Mouse (Mus musculus): ENCODE data around the gene Zfp64. TPM values are rescaled to one million over a fixed set of nuclear protein-coding genes. Genes with fewer than 3 reads are reported as not detected.
"Not testable (repeated sequence)": the region's sequence is repeated elsewhere in the genome, so short reads cannot be mapped to it uniquely, and the experiment has no call there.

Zfp64 gene
- polyA plus RNA-seq, 1 experiment: 28.1 TPM

DNA sequence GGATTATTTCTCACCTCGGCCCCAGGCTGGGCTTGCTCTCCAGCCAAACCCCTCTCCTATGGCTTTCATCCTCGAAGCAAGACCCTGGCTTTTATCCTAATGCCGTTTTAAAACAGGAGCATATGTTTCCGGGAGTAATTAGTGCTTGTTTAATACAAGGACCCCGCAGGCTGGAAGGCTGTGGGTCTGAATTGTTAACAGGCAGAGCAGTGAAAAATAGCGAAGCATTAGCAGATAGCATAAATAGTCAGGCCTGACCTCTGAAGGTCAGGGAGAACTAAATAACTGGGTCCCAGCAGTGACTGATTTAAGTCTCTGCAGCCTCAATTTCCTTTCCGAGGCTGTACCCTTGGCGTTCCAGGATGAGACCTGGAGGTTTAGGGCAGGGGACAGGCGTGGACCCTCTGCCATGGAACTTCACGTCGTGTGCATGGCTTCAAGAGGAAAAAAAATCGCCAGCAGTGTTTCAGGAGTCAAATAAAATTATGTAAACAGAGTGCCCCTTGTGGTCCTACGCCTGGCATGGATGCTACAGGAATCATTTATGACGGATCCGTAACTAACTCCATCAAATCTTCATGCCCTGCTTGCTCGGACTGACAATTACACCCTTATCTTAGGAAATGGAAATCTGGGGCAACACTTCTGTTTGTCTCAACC is 95.2 kb downstream of the Zfp64 start:
- no peaks in the 10 kb centered on the region for H3K79me2 ChIP-seq (ENCODE audit: control insufficient read depth, insufficient read depth)
- TF ChIP-seq USF1 (IDR thresholded peaks at IDR 0.05; ENCODE audit: low read depth) (no peak), MYOD1 (IDR thresholded peaks at IDR 0.05; ENCODE audit: control insufficient read depth, insufficient read length, low read depth) (no peak), MYOG (IDR thresholded peaks at IDR 0.05; ENCODE audit: control insufficient read depth, extremely low read depth, insufficient read length) (no peak), FOSL1 (IDR thresholded peaks at IDR 0.05; ENCODE audit: insufficient read depth, low read length, poor library complexity, severe bottlenecking) (no peak), CEBPB (IDR thresholded peaks at IDR 0.05; ENCODE audit: low read depth) (no peak)
- no peaks in the 10 kb centered on the region for H3K79me3 ChIP-seq (ENCODE audit: low read depth)
- no peak overlapping the region for H3ac ChIP-seq (ENCODE audit: control insufficient read depth, insufficient read length, low read depth)
- H3K27me3 ChIP-seq (ENCODE audit: control insufficient read depth, insufficient read depth, insufficient read length): no peaks in the 10 kb centered on the region
- H3K36me3 ChIP-seq (ENCODE audit: control insufficient read depth, insufficient read depth): no peaks in the 10 kb centered on the region
- no peak overlapping the region for H3K4me3 ChIP-seq (ENCODE audit: insufficient read depth, poor library complexity, severe bottlenecking)

DNA sequence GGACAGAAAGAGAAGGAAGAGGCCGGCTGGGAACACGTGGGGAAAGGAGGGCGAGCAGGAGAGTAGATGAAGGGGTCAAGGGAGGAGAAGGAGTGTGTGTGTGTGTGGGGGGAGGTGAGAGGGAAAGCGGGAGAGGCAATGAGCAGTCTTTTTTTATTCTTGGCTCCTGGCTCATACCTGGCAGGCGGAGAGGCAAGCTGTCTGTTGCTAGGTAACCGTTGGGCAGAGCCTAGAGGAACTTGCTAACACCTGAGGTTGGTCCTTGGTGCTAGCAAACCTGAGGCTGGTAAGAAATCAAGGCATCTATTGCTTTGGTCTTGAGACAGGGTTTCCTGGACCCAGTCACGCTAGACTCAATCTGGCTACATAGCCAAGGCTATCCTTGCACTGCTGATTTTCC is 98.7 kb downstream of the Zfp64 start:
- no peak for TF ChIP-seq USF1 (IDR thresholded peaks at IDR 0.05; ENCODE audit: low read depth)
- no peak for TF ChIP-seq MYOD1 (IDR thresholded peaks at IDR 0.05; ENCODE audit: control insufficient read depth, insufficient read length, low read depth)
- no peak for TF ChIP-seq MYOG (IDR thresholded peaks at IDR 0.05; ENCODE audit: control insufficient read depth, extremely low read depth, insufficient read length)
- no peak for TF ChIP-seq MAX (IDR thresholded peaks at IDR 0.05)
- Histone ChIP-seq H3K79me3 (ENCODE audit: low read depth) (no peaks in the 10 kb centered on the region), H3K36me3 (ENCODE audit: control insufficient read depth, insufficient read depth) (no peaks in the 10 kb centered on the region), H3K27me3 (ENCODE audit: control insufficient read depth, insufficient read depth, insufficient read length) (no peaks in the 10 kb centered on the region), H3ac (ENCODE audit: control insufficient read depth, insufficient read length, low read depth) (no peak overlapping the region), H3K79me2 (ENCODE audit: control insufficient read depth, insufficient read depth) (no peaks in the 10 kb centered on the region), H3K4me3 (ENCODE audit: insufficient read depth, poor library complexity, severe bottlenecking) (no peak overlapping the region)

DNA sequence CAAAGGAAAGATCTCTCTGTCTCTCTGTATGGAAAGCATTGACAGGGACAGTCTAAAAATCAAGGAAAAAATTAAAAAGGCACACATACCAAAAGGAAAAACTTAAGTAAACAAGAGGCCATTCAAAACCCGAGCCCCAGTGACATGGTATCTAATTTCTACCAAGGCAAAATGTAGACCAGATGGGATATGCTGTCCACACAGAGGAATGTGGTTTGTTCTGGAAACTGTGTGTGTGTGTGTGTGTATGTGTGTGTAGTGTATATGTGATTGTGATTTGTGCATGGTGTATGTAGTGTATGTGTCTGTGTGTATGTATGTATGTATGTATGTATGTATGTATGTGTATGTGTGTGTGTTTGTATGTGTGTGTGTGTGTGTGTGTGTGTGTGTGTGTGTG is 100.6 kb downstream of the Zfp64 start:
- no peaks in the 10 kb centered on the region for H3K36me3 ChIP-seq (ENCODE audit: control insufficient read depth, insufficient read depth)
- no peaks in the 10 kb centered on the region for H3K79me2 ChIP-seq (ENCODE audit: control insufficient read depth, insufficient read depth)
- TF ChIP-seq MYOD1 (IDR thresholded peaks at IDR 0.05; ENCODE audit: control insufficient read depth, insufficient read length, low read depth): no peak
- no peak for TF ChIP-seq CTCF (IDR thresholded peaks at IDR 0.05; ENCODE audit: control insufficient read depth, insufficient read depth, insufficient read length)
- TF ChIP-seq CEBPB (IDR thresholded peaks at IDR 0.05; ENCODE audit: low read depth): no peak
- no peak for TF ChIP-seq USF1 (IDR thresholded peaks at IDR 0.05; ENCODE audit: low read depth)
- no peak for TF ChIP-seq FOSL1 (IDR thresholded peaks at IDR 0.05; ENCODE audit: insufficient read depth, low read length, poor library complexity, severe bottlenecking)
- no peak for TF ChIP-seq MYOG (IDR thresholded peaks at IDR 0.05; ENCODE audit: control insufficient read depth, extremely low read depth, insufficient read length)
- no peak for TF ChIP-seq MAX (IDR thresholded peaks at IDR 0.05)

DNA sequence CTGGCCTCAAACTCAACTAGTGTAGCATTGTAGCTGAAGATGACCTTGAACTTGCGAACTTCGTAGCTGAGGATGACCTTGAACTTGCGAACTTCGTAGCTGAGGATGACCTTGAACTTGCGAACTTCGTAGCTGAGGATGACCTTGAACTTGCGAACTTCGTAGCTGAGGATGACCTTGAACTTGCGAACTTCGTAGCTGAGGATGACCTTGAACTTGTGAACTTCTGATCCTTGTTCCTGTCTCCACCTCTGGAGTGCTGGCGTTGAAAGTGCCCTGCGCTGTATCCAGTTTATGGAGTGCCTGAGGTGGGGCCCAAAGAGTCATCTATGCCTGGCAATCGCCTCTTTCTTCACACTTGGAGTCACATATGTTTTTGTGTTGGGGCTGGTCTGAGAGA is 101.5 kb downstream of the Zfp64 start:
- H3K79me2 ChIP-seq (ENCODE audit: control insufficient read depth, insufficient read depth); H3K4me3 ChIP-seq (ENCODE audit: insufficient read depth, poor library complexity, severe bottlenecking); H3K79me3 ChIP-seq (ENCODE audit: low read depth); H3ac ChIP-seq (ENCODE audit: control insufficient read depth, insufficient read length, low read depth); H3K27me3 ChIP-seq (ENCODE audit: control insufficient read depth, insufficient read depth, insufficient read length); H3K36me3 ChIP-seq (ENCODE audit: control insufficient read depth, insufficient read depth): not testable (repeated sequence)

More for the DNA sequence above, 100.6 kb downstream of the Zfp64 start:
- H3K27me3 ChIP-seq (ENCODE audit: control insufficient read depth, insufficient read depth, insufficient read length): no peaks in the 10 kb centered on the region
- H3K79me3 ChIP-seq (ENCODE audit: low read depth): no peaks in the 10 kb centered on the region
- H3K4me3 ChIP-seq (ENCODE audit: insufficient read depth, poor library complexity, severe bottlenecking): no peak overlapping the region
- H3ac ChIP-seq (ENCODE audit: control insufficient read depth, insufficient read length, low read depth): no peak overlapping the region

DNA sequence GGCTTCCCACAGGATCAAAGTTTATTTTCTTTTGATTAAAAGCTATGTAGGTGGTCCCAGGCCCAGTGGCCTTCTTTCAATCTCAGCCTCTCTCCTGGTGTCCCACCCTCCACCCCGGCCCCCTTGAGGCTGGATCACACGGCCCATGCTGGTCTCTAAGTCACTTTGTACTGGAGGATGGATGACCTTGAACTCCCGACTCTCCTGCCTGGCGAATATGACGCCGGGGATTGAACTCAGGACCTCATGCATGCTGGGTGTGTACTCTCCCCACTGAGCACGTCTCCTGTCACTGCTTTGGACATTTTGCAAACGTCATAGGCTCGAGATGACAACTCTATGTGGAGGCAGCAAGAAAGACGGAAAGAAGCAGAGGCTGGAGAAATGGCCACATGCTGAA is 103.8 kb downstream of the Zfp64 start:
- TF ChIP-seq MYOG (IDR thresholded peaks at IDR 0.05; ENCODE audit: control insufficient read depth, extremely low read depth, insufficient read length): no peak
- no peak for TF ChIP-seq CTCF (IDR thresholded peaks at IDR 0.05; ENCODE audit: control insufficient read depth, insufficient read depth, insufficient read length)
- TF ChIP-seq FOSL1 (IDR thresholded peaks at IDR 0.05; ENCODE audit: insufficient read depth, low read length, poor library complexity, severe bottlenecking): no peak
- no peak overlapping the region for H3ac ChIP-seq (ENCODE audit: control insufficient read depth, insufficient read length, low read depth)

DNA sequence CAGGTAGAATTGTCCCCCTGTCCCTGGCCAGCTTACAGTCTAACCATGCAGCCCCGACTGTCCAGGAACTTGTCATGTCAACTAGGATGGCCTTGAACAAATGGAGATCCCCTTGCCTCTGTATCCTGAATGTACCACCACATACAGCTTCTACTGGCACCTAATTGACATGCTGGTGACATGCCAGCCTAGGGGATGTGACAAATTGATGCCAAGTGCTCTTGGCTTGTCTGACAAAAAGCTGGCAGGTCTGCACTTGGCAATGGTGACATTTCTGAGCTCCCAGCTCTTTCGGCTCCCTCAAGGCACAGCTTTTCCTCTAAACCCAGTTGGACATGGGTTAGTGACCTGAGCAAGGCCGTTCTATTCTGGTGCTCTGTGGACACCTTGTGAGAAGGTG is 106.8 kb downstream of the Zfp64 start:
- Histone ChIP-seq H3K4me3 (ENCODE audit: insufficient read depth, poor library complexity, severe bottlenecking) (no peak overlapping the region), H3K27me3 (ENCODE audit: control insufficient read depth, insufficient read depth, insufficient read length) (peaks cover 3% of the 10 kb centered on the region), H3K36me3 (ENCODE audit: control insufficient read depth, insufficient read depth) (no peaks in the 10 kb centered on the region), H3K79me2 (ENCODE audit: control insufficient read depth, insufficient read depth) (no peaks in the 10 kb centered on the region), H3K79me3 (ENCODE audit: low read depth) (no peaks in the 10 kb centered on the region), H3ac (ENCODE audit: control insufficient read depth, insufficient read length, low read depth) (no peak overlapping the region)
- TF ChIP-seq MAX (IDR thresholded peaks at IDR 0.05) (no peak), FOSL1 (IDR thresholded peaks at IDR 0.05; ENCODE audit: insufficient read depth, low read length, poor library complexity, severe bottlenecking) (no peak), MYOG (IDR thresholded peaks at IDR 0.05; ENCODE audit: control insufficient read depth, extremely low read depth, insufficient read length) (no peak), CTCF (IDR thresholded peaks at IDR 0.05; ENCODE audit: control insufficient read depth, insufficient read depth, insufficient read length) (no peak)

More for the DNA sequence above, 103.8 kb downstream of the Zfp64 start:
- Histone ChIP-seq H3K27me3 (ENCODE audit: control insufficient read depth, insufficient read depth, insufficient read length) (peaks cover 2% of the 10 kb centered on the region), H3K36me3 (ENCODE audit: control insufficient read depth, insufficient read depth) (no peaks in the 10 kb centered on the region), H3K79me3 (ENCODE audit: low read depth) (no peaks in the 10 kb centered on the region), H3K4me3 (ENCODE audit: insufficient read depth, poor library complexity, severe bottlenecking) (no peak overlapping the region), H3K79me2 (ENCODE audit: control insufficient read depth, insufficient read depth) (no peaks in the 10 kb centered on the region)

All from C2C12 (cell line).